Mouse (Mus musculus): ENCODE measurements around the gene Casp2.

Casp2 gene

DNA sequence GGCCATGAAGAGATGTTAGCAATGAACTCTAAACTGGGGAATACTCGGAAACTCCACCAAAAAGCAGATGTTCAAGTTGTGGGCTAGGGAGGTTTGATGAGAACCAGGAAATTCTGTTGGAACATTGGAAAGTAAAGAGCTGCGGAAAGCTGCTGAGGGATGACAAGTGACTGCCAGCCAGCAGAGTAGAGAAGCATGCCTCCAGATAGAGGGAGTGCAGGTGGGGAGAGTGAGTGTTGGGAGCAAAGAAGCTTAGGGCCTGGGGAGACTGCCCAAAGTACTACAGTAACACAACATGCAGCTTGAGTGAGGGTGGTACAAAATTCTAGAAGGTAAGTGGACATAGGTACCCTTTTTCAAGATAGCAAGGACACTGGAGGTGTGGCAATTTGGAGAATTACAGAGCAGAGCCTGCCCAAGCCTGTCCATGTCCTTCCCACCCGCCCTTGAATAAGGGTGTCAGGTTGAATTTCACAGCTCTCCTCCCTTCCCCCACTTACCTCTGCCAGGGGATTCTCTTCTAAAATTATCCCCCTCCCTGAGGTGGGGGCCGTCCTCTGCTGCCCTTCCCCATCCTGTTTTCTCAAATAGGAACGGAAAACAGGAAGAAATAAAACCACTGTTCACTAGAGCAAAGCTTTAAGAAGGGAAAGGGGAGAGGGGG is 18.2 kb downstream of the Casp2 start:
- DNase-seq, result no peak

- DNase-seq, result no peak
Observed at GRCm38 (mm10) chr6:42286448-42286847, 21.7 kb downstream of the Casp2 start, which contains the start of gene Clcn1. Gene Clcn1, plus strand, starts transcription at chr6:42286685.

DNA sequence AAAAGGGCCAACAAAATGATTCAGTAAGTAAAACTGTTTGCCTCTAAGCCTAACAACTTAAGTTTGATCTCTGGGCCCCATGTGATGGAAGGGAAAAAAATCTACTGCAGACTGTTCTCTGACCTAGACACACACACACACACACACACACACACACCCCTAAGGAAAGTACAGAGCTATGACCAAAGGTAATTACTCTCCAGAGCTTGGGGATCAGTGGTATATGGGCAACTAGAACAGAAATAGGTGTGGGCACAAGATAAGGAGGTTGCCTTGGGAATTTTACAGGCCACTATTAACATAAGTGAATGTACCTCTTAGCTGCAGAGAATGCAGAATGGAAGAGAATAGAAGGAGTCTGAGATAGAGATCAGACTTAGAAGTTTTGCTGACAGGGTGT is 22.8 kb downstream of the Casp2 start:
- no peak for DNase-seq

- no peak for DNase-seq
Observed at GRCm38 (mm10) chr6:42293327-42293726, 28.5 kb downstream of the Casp2 start.

DNA sequence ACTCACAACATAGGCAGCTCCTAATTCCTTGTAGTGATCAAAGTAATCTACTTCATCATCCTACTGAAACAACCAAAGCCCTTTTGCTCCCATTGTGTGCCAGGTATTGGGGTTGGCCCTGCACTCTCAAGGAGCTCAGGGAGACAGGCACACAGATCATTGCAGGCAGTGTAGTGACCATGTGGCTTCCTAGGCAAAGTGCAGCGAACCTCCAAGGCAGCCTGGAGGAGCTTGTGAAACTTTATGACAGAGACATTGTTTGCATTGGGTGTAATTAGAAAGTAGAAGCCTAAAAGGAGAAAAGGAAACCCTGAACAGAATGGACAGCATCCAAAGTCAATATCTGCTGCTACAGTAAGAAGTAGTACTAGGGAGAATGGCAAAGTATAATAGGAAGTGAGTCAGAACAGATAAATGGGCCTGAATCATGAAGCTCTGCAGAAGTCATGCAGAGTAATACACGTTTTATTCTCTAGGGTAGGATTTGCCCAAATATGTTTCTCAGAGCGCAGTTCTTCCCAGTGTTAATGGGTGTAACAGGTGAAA is 30.8 kb downstream of the Casp2 start:
- DNase-seq, result no peak

- no peak for DNase-seq
Observed at GRCm38 (mm10) chr6:42299362-42299761, 34.6 kb downstream of the Casp2 start.

DNA sequence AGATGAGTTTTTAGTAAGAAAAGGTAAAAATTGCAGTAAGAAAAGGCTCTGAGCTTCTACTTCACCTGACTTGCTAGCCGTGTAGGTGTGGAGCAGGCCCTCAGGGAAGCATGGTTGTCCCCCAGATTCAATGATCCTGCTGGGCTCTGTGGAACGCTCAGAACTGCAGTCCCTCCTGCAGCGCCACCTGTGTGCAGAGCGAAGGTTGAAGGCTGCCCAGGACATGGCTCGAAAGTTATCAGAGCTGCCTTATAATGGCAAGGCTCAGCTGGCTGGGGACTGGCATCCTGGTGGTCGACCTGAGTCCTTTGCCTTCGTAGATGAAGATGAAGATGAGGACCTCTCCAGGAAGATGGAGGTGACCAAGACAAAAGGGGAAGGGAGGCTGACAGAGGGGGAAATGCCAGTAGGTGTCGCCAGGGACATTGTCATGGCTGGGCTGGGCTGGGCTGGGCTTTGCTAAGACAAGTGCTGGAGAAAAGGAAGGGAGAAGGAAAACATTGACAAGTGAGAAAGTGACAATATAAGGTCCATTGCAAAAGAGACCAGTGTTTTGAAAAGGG is 45.1 kb downstream of the Casp2 start:
- peak in 1 of 2 experiments; percentile 13 for DNase-seq

DNA sequence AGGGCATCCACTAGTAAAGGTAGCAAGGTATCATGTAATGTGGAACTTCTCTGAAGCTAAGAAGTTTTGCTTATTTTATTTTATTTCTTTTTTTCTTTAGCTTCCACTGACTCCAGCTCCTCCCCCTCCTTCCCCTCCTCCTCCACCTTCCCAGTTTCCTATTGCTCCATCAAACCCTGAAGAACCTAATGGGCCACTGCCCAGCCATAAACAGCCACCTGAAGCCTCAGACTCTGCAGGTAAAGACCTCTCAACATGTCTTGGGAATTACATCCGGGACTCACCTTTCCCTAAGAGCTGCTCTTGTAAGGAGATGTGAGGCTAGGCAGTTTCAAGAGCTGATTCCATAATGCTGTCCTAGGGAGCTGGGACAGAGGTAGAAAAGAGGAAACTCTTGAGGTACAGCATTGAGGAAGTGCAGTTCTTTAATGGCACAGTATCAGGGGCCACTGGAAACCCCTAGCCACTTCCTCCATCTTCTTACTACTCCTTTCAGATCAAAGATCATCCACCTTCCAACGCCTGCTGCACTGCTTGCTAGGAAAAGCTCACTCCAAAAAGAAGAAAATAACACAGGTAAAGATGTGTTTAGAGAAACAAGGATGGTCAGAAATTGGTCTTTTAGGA is 45.8 kb downstream of the Casp2 start:
- DNase-seq, result no peak

DNA sequence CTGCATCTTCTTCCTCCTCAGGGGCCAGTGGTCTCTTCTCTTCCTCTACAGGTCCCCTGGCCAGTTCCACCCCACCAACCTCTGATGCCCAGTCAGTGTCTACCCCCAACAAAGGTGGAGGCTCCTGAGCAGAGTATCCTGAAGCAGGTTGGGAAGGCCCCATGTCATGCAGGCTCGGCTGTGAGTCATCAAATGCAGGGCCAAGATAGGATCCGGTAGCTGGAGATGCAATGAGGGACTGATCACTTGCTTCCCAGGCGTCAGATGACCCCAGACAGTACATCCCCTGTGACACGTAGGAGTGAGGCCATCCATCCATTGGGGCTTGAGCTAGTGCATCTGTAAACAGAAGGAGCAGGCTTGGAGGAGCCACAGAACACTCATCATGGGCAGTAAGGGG is 53.5 kb downstream of the Casp2 start:
- no peak for DNase-seq

- peak in 1 of 2 experiments; percentile 22 for DNase-seq
Observed at GRCm38 (mm10) chr6:42323371-42324066, 58.7 kb downstream of the Casp2 start.

DNA sequence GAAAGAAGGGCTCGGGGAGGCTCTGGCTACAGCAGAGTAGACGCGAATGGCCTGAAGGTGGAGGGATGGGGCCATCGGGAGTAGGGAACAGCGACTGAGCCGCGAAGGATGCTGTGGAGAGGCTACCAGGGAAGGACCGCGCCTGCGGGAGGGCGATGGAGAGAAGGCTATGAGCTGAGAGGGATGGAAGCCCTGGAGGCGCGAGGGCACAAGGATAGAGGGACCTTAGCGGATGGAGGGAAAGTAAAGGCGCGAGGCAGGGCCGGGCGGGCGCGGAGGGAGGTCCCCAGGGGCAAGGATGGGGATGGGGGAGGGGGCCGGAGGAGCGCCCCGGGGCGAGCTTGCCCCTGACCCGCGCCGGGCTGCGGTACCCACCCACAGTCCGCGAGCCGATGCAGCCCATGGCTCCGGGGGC is 59.3 kb downstream of the Casp2 start:
- DNase-seq, result no peak

DNA sequence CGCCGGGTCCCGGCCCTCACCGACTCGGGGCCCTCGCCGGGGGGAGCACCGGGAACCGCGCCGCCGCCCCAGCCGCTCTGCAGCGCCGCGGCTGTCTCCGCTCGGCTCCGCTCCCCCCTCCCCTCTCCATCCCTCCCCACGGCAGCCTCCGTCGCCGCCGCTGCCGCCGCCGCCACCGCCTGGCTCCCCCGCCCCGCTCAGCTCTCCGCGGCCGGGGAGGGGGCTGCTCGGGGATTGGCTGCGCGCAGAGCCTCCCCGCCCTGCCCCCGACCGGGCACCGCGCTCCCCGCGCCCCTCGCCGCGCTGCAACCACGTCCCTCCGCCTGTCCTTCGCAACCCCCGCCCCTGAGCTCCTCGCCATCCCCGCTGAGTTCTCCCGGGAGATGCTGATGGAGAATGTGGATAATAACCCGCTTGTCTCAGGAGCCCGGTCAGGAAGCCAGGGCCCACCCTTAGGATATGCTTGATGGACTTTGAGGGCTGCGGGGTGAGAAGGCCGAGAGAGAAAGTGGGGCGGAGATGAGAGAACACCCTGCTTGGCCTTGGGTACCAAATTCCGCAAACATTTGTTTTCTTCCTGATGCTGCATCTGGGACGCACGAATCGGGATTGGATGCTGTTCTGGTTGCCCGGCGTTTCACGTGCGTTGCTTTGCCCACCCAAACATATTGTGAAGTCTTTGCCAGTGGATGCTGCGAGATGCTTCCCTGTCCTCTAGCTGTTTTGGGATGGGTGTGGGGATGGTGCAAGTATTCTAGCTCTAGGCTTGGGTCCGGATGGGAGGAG is 59.9 kb downstream of the Casp2 start, which contains the start of gene Fam131b:
TSS of gene Fam131b (minus strand) at position 162 of the 786 bp plus-strand sequence.
- peak; percentile 62 to 75 for DNase-seq

GRCm38 (mm10) chr6:42325268-42325609 is 60.5 kb downstream of the Casp2 start:
- DNase-seq, result peak; percentile 75 to 84

- no peak for DNase-seq
Observed at GRCm38 (mm10) chr6:42326509-42326908, 61.7 kb downstream of the Casp2 start.

GRCm38 (mm10) chr6:42328757-42329156 is 64.0 kb downstream of the Casp2 start:
- DNase-seq, result no peak

DNA sequence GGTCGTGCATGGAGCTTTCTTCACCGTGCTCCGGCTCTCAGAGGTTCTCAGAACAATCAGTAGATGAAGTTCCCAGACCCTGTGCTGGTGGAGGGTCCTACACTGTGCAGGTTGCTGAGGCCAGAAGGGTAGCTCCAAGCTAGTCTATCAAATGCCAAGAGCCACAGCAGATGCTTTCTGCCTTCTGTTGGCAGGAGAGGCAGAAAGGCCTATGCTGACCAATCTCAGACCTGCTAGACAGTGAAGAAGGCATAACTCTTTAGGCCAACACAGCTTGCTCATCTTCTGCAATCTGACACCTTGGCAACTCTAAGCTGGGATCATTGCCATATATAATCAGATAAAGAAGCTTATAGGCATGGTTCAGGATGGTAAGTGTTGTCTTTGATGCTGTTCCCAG is 65.4 kb downstream of the Casp2 start:
- no peak for DNase-seq

GRCm38 (mm10) chr6:42330946-42331345 is 66.2 kb downstream of the Casp2 start:
- DNase-seq, result no peak
